Mouse (Mus musculus) thymus, adult 18-20 months (tissue): ENCODE measurements around the gene Spdye4a.
A peak's percentile ranks its signal among the peaks of the same experiment; 100 is the strongest.
"Not testable (repeated sequence)": the region's sequence is repeated elsewhere in the genome, so short reads cannot be mapped to it uniquely, and the experiment has no call there.

ENCODE experiments used
- DNase-seq, 2 experiments: peaks; one replicate each; pipeline ENCODE4 v3.0.0; 2022; ENCODE audit warnings: mixed read lengths in 2 of 2

Spdye4a gene

DNA sequence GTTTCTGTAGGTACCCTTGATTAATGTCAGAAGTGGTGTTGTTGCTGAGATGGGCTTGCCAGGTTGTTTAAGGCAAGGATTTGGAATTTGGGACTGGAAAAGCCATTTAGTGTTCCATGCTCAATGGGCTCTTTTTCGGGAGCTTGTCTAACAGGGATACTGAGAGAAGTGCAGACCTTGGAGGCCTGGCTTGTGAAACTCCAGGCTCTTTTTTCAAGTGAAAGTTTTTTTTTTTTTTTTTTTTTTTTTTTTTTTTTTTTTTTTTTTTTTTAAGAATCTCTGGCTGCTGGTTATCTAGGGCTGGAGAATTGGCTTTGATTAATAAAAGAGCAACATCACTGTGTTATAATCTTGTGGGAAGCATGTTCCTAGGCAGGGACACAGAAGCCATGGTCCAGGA, 4.4 kb downstream of the Spdye4a start:
- no peak for DNase-seq

DNA sequence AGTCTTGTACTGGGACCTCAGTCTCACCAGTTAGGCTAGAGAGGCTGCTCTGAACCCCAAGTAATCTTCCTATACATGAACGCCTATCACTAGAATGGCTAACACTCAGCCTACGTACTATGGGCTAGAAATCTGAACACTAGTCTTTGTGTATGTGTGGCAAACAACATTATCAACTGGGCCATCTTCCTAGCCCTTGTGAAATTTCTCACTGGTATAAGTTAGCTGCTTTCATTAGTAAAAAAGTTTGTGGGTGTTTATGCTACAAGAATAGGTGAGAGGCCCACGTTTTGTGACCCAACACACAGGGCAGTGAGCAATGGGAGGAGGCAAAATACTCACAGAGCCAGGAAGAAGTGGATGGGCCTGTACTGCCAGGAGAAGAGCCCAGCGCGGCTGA, 5.7 kb downstream of the Spdye4a start:
- no peak for DNase-seq

DNA sequence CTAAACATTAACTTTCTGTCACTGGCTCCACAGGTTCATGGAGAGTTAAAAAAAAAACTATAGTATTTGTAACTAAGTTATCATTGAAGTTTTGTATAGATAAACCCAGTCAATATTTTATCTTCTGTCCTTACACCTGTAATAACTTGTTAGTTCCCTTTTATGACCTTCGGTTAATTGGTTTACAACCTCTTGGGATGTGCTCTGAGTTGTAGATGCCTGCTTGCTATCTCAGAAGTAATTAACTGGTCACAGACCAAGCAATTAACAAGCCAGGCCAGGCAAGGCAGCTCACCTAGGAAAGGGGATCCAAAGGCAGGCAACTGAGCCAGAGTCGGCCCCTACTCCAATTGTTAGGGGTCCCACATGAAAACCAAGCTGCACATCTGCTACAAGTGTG, 12.9 kb downstream of the Spdye4a start:
- DNase-seq = no peak

DNA sequence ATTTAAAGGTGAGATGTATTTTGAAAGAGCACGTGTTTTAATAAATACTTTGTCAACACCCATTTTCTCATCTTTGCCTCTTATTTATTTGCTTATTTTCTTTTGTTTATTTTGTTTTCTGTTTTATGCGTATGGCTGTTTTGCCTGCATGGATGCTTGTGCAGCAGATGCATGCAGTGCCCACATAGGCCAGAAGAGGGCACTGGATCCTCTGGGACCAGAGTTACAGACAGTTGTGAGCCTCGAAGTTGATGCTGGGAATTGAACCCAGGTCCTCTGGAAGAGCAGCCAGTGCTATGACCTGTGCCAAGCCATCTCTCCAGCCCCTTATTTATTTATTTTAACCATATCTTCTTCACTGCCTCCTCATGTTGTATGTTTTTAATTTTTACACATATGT, 21.7 kb downstream of the Spdye4a start:
- DNase-seq = no peak

DNA sequence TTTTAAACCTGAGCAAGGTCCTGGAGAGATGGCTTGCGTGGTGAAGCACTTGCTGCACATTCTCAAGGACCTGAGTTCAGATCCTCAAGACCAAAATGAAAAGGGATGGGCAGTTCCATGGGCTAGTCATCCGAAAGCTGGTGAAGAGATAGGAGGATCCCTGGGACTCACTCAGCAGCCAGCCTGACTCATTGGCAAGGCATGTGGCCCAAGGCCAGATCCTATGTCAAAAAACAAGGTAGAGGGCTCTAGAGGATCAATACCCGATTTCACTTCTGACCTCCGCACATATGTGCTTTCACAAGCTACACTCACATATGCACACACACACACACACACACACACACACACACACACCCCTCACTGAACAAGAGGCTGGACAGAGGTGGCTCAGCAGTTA, 30.2 kb downstream of the Spdye4a start:
- no peak for DNase-seq

DNA sequence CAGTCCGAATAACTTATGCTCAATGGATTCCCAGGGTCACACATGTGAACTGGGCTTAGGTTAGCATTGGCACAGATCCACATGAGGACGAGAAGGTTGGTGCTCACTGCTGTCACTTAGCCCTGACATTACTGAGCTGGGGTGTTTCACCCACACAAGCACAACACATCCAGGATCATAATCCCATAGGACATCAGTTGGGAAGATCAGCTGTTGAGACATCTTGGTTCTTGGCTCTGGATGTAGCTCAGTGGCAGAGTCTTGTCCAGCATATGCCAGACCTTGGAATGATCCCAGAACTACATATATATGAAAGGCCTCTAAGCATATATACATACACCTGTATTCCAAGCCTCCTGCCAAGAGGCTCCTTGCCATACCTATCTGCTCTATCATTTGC, 31.5 kb downstream of the Spdye4a start:
- DNase-seq = no peak

DNA sequence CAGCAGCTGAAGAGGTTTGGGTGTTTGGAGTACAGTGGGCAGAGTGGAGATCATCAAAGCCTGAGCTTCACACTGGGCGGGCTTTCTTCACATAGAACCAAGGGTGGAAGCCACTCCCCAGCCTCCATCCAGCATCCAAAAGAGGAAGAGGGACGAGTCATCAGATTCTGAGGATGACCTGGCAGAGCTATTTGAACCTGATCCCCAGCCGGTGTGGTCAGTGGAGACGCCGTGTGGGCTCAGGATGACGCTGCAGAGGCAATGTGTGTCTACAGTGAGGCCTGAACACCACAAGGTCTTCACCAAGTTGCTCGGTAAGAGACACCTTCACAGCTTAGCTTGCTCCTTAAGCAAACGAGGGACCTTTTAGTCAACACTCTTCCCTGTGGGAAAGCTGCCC, 31.9 kb downstream of the Spdye4a start:
- not testable (repeated sequence) for DNase-seq

DNA sequence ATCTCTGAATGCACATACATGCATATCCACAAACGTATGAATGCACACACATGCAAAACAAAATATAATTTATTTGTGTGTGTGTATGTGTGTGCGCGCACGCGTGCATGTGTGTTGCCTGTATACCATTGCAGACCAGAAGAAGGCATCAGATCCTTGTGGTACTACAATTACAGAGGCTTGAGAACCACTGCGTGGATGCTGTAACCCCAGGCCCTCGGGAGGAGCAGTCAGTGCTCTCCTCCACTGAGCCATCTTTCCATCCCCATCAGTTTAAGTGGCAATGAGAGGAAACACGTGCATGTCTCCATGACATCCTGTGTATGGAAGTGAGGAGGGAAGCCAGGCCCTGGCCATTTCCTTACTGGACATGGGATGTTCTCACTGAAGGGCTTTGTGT, 33.9 kb downstream of the Spdye4a start:
- no peak for DNase-seq

DNA sequence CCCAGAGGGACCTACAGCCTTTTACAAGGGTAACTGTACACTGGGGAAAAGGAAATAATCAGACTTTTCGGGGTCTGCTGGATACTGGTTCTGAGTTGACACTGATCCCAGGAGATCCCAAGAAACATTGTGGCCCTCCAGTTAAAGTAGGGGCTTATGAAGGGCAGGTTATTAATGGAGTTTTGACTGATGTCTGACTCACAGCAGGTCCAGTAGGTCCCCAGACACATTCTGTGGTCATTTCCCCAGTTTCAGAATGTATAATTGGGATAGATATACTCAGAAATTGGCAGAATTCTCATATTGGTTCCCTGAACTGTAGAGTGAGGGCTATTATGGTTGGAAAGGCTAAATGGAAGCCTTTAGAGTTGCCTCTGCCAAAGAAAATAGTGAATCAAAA, 38.7 kb downstream of the Spdye4a start:
- DNase-seq = not testable (repeated sequence)

DNA sequence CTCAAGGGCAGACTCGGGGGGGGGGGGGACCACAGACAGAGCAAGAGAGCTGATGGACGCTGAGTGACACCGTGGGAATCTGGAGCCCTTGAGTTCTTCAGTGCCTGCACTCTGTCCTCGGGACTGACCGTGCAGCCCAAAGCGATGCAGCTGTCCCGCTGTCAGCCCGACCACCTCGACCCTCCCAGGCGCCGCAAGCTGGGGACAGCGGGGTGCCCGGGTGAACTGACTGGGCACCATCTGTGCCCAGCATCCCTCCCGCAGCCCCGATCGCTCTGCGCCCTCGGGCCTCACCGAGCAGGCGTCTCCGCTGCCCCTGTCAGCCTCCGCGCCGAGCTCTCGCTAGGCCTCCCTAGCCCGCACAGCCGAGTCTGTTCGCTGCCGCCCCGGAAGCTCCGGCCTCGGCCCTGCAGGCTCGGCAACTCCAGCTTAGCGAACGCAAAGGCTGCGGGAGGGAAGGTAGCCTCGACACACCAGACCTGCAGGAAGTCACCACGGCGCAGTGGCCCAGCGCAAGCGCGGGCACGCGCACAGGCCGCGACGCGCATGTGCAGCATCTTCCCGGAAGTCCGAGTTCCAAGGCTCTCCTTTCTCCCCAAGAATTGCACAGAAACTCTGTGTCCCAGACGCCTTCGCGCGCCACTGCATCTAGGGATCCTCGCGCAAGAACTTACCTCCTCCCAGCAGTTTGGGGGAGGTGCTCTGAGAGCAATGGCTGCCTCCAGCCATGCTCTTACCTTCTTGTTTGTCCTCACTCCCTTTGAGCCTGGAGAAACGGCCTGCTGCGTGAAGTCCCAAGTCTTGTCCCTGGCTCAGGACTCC, 46.2 kb downstream of the Spdye4a start, which contains the start of the genes Rbak and Spdye4b:
Rbak (minus strand) TSS at position 521 of the 822 bp plus-strand sequence.
Spdye4b (plus strand) TSS at position 763 of the 822 bp plus-strand sequence.
- peak; percentile 84 to 90 for DNase-seq

DNA sequence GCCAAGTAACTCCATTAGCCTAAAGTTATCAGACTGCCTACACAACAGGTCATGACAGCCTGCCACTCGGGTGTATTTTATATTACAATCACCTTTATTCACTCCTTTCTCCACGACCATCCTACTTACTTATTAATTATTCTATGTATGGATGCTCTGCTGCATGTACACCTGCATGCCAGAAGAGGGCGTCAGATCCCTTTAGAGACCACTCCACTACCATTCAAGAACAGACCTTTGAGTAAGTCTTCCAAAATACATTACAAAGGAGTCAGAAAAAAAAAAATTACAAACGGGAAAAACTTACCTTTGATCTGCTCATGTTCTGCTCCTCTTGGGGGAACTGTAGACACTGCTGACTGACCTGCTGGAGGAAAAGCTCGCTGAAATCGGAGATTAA, 47.5 kb downstream of the Spdye4a start:
- DNase-seq = no peak

DNA sequence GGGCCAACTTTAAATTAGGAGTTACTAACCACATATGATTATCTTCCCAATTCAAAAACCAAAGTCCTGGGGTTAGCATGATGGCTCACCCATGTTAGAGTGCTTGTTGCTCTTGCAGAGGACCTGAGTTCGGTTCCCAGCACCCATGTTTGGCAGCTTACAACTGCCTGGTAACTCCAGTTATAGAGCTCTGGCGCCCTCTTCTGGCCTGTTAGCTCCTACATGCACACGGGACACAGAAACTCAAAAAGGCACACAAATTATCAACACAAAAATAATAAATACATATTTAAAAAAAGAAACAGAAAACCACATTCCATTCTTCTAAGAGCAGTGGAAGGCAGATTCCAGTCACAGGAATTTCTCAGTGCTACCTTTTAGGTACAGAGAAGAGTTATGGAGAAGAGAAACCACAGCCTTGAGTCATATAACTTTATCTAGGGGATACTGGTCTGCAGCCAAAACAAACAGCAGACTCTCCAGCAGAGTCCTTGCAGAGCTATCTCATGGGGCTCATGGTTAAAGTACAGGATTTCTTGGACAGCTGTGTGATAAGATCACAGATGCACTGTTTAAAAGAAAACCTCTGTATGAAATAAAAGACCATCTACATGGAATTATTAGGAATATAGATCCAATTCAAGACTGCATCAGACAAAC, 49.0 kb downstream of the Spdye4a start:
- DNase-seq = no peak

DNA sequence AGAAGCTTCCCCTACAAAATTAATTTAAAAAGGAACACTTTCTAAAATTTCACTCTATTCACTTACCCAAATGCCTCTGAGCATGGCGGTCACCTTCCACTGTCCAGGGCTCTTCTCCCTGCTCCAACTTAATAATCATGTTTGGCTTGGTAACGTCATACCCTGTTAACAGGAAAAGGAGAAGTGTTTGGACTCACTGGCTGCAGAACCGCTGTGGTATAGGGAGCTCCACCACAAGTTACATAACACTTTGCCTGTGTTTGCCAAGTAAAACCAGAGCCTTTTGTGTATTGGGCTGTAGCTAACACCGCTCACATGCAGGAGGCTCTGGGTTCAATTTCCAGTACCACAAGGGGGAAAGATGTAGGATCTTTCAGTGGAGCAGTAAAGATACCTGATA, 50.7 kb downstream of the Spdye4a start:
- DNase-seq = no peak
